Mouse (Mus musculus): Measurements from ENCODE around the gene Gm42906. TPM values are rescaled to one million over a fixed set of nuclear protein-coding genes. Genes with fewer than 3 reads are reported as not detected.

Gm42906 gene
- total RNA-seq, 2 experiments from 2014 or later = not detected

GRCm38 (mm10) chr5:151059772-151060171 is 368.2 kb downstream of the Gm42906 start:
- DNase-seq (ENCODE audit: low spot score in 2 of 2) = peak; percentile 38 to 90
- intact Hi-C loops (cut with DNase I) = loop anchor here (5.0 to 10.0 kb wide), 3 partner anchors 205 to 385 kb away; partner anchors contain the start of gene Pds5b

- intact Hi-C loops (cut with DNase I) = loop anchor here (10.0 kb wide), 1 partner anchor 385 kb away; the partner anchor contains the start of gene Pds5b
- no peak for DNase-seq (ENCODE audit: low spot score in 2 of 2)
Observed at GRCm38 (mm10) chr5:151059352-151059751, 368.6 kb downstream of the Gm42906 start.

- intact Hi-C loops (cut with DNase I) = loop anchor here (2.0 to 10.0 kb wide), 2 partner anchors 37 to 383 kb away; partner anchors contain the start of gene Pds5b
- DNase-seq (ENCODE audit: low spot score in 2 of 2) = no peak
Observed at GRCm38 (mm10) chr5:151057716-151058115, 370.2 kb downstream of the Gm42906 start.

GRCm38 (mm10) chr5:151056920-151057294 is 371.1 kb downstream of the Gm42906 start:
- DNase-seq (ENCODE audit: low spot score in 2 of 2) = no peak
- intact Hi-C loops (cut with DNase I) = loop anchor here (2.0 to 10.0 kb wide), 2 partner anchors 36 to 382 kb away; partner anchors contain the start of gene Pds5b

GRCm38 (mm10) chr5:151056255-151056919 is 371.6 kb downstream of the Gm42906 start:
- intact Hi-C loops (cut with DNase I) = loop anchor here (2.0 to 10.0 kb wide), 2 partner anchors 36 to 382 kb away; partner anchors contain the start of gene Pds5b
- DNase-seq (ENCODE audit: low spot score in 2 of 2) = peak in 1 of 2 experiments; percentile 78

- intact Hi-C loops (cut with DNase I) = loop anchor here (2.0 to 10.0 kb wide), 2 partner anchors 35 to 381 kb away; partner anchors contain the start of gene Pds5b
- no peak for DNase-seq (ENCODE audit: low spot score in 2 of 2)
Observed at GRCm38 (mm10) chr5:151055426-151056090, 372.4 kb downstream of the Gm42906 start.

GRCm38 (mm10) chr5:151054743-151055114 is 373.2 kb downstream of the Gm42906 start:
- intact Hi-C loops (cut with DNase I) = loop anchor here (10.0 kb wide), 1 partner anchor 380 kb away; the partner anchor contains the start of gene Pds5b
- DNase-seq (ENCODE audit: low spot score in 2 of 2) = no peak

- DNase-seq (ENCODE audit: low spot score in 2 of 2) = peak in 1 of 2 experiments; percentile 58
- intact Hi-C loops (cut with DNase I) = loop anchor here (10.0 kb wide), 1 partner anchor 379 kb away; the partner anchor contains the start of gene Pds5b
Observed at GRCm38 (mm10) chr5:151054100-151054742, 373.7 kb downstream of the Gm42906 start.

GRCm38 (mm10) chr5:151053190-151053589 is 374.8 kb downstream of the Gm42906 start:
- intact Hi-C loops (cut with DNase I) = loop anchor here (10.0 kb wide), 1 partner anchor 378 kb away; the partner anchor contains the start of gene Pds5b
- no peak for DNase-seq (ENCODE audit: low spot score in 2 of 2)

GRCm38 (mm10) chr5:151052331-151052730 is 375.6 kb downstream of the Gm42906 start:
- no peak for DNase-seq (ENCODE audit: low spot score in 2 of 2)
- intact Hi-C loops (cut with DNase I) = loop anchor here (10.0 kb wide), 1 partner anchor 378 kb away; the partner anchor contains the start of gene Pds5b

GRCm38 (mm10) chr5:151047488-151047887 is 380.5 kb downstream of the Gm42906 start:
- intact Hi-C loops (cut with DNase I) = no loop called here
- DNase-seq (ENCODE audit: low spot score in 2 of 2) = no peak

- no peak for DNase-seq (ENCODE audit: low spot score in 2 of 2)
Observed at GRCm38 (mm10) chr5:151046917-151047316, 381.0 kb downstream of the Gm42906 start.

GRCm38 (mm10) chr5:151046131-151046530 is 381.8 kb downstream of the Gm42906 start:
- DNase-seq (ENCODE audit: low spot score in 2 of 2) = peak in 1 of 2 experiments; percentile 57
- intact Hi-C loops (cut with DNase I) = no loop called here

More at GRCm38 (mm10) chr5:151046917-151047316, 381.0 kb downstream of the Gm42906 start:
- intact Hi-C loops (cut with DNase I) = no loop called here

GRCm38 (mm10) chr5:151042911-151043310 is 385.1 kb downstream of the Gm42906 start:
- intact Hi-C loops (cut with DNase I) = no loop called here

GRCm38 (mm10) chr5:151037871-151038270 is 390.1 kb downstream of the Gm42906 start:
- intact Hi-C loops (cut with DNase I) = no loop called here
- no peak for DNase-seq (ENCODE audit: low spot score in 2 of 2)

More at GRCm38 (mm10) chr5:151042911-151043310, 385.1 kb downstream of the Gm42906 start:
- DNase-seq (ENCODE audit: low spot score in 2 of 2) = no peak

- intact Hi-C loops (cut with DNase I) = no loop called here
- no peak for DNase-seq (ENCODE audit: low spot score in 2 of 2)
Observed at GRCm38 (mm10) chr5:151034715-151035512, 393.0 kb downstream of the Gm42906 start.

- intact Hi-C loops (cut with DNase I) = no loop called here
- no peak for DNase-seq (ENCODE audit: low spot score in 2 of 2)
Observed at GRCm38 (mm10) chr5:151028906-151029305, 399.1 kb downstream of the Gm42906 start.

- no peak for DNase-seq (ENCODE audit: low spot score in 2 of 2)
- intact Hi-C loops (cut with DNase I) = no loop called here
Observed at GRCm38 (mm10) chr5:151027171-151027570, 400.8 kb downstream of the Gm42906 start.

- DNase-seq (ENCODE audit: low spot score in 2 of 2) = no peak
- intact Hi-C loops (cut with DNase I) = no loop called here
Observed at GRCm38 (mm10) chr5:151026069-151026468, 401.9 kb downstream of the Gm42906 start.
